Mouse (Mus musculus) liver, adult 2 months (tissue): ENCODE measurements at regions not wholly inside any gene's neighbourhood (a gene's known extent, or its start where the extent isn't known, plus 50 kb on each side); places are given as distances from the start of the nearest gene placed in this dataset.

Experiments
- CTCF ChIP-seq: fragments of 200-500 bp; IDR thresholded peaks from 2 replicates; pipeline ENCODE4 v1.5.1; 2011; ENCODE audit warnings: low read depth, low read length, control low read depth
- POLR2A ChIP-seq: fragments of 200-500 bp; IDR thresholded peaks from 2 replicates; pipeline ENCODE4 v1.6.1; 2011; ENCODE audit warnings: low read length, control low read depth; ENCODE audit not compliant: insufficient read depth; ENCODE audit errors: extremely low read depth

GRCm38 (mm10) chr14:58300411-58300887 lies 230.1 kb downstream of the Fgf9 start:
- TF ChIP-seq CTCF: no peak
- no peak for TF ChIP-seq POLR2A
